Mouse (Mus musculus) spleen, adult 2 months (tissue): ENCODE data around the gene Ly6g6c. TPM values are rescaled to one million over a fixed set of nuclear protein-coding genes. Genes with fewer than 3 reads are reported as not detected.
A peak's percentile ranks its signal among the peaks of the same experiment; 100 is the strongest.

Experiments used
- DNase-seq, 2 experiments: peaks; one replicate each; pipeline versions ENCODE4 v3.0.0 to v3.0.0-alpha.2; 2012 to 2021; ENCODE audit warnings: low spot score in 2 of 2, low read depth in 1 of 2
- H3K27ac ChIP-seq: fragments of 200-500 bp; 2 replicates; pipeline ENCODE4 v1.5.1; 2012; ENCODE audit warnings: low read length, inconsistent platforms; ENCODE audit not compliant: insufficient read depth
- H3K27me3 ChIP-seq: fragments of 200-500 bp; 2 replicates; pipeline ENCODE4 v1.6.1; 2012; ENCODE audit warnings: mild to moderate bottlenecking, moderate library complexity, low read length, inconsistent platforms; ENCODE audit not compliant: control insufficient read depth, insufficient read depth
- H3K36me3 ChIP-seq: fragments of 200-500 bp; 2 replicates; pipeline ENCODE4 v1.6.1; 2012; ENCODE audit warnings: mild to moderate bottlenecking, low read length, inconsistent platforms; ENCODE audit not compliant: control insufficient read depth, insufficient read depth
- H3K4me1 ChIP-seq: fragments of 200-500 bp; 2 replicates; pipeline ENCODE4 v1.6.1; 2011; ENCODE audit warnings: inconsistent platforms; ENCODE audit not compliant: control insufficient read depth, insufficient read depth, insufficient read length
- H3K4me3 ChIP-seq: fragments of 200-500 bp; 2 replicates; pipeline ENCODE4 v1.5.1; 2011; ENCODE audit warnings: mild to moderate bottlenecking, inconsistent platforms; ENCODE audit not compliant: insufficient read depth, insufficient read length; ENCODE audit errors: extremely low read depth
- CTCF ChIP-seq: fragments of 200-500 bp; IDR thresholded peaks from 2 replicates; pipeline ENCODE4 v1.5.1; 2011; ENCODE audit warnings: mild to moderate bottlenecking, inconsistent platforms; ENCODE audit not compliant: insufficient read depth, insufficient read length, insufficient replicate concordance; ENCODE audit errors: extremely low read depth
- POLR2A ChIP-seq: fragments of 200-500 bp; IDR thresholded peaks from 2 replicates; pipeline ENCODE4 v1.6.1; 2011; ENCODE audit warnings: low read depth, low read length, inconsistent platforms
- WGBS: fragments of 180-500 bp; shearing (Covaris S2); methylation state at CpG from one replicate; pipeline ENCODE4 v1.1.7; 2018; 5-methylcytosine and 5-hydroxymethylcytosine counted together
- polyA plus RNA-seq: library from polyadenylated mRNA; depleted of rRNA; stranded (reverse); fragments of >200 nt; gene quantifications from 2 replicates; pipeline ENCODE4 v1.2.3, GENCODE M21; 2012

The Ly6g6c gene
- polyA plus RNA-seq, 1 experiment = 0.47 TPM

DNA sequence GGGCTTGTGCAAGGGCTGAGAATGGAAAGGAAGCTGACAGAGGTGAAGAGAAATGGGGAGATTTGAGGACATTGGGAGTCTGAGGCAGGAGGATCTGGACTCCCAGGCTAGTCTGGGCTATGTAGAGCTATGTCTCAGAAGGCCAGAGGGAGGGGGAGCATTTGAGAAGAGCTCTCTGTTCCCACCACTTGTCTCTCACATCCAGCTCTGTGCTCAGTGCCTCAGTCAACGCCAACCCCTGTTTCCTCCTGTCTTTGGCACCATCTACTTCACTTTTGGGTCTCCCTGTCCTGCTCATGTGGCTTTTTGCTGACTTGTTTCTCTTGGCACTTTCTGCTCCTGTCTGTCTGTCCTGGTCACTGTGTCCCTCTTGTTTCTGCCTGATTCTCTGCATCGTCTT lies 12.1 kb downstream of the Ly6g6c start:
- TF ChIP-seq CTCF (no peak), POLR2A (no peak)
- Histone ChIP-seq H3K27me3 (no peaks in the 10 kb centered on the region), H3K4me3 (no peak overlapping the region; the same call in 1 of the 2 replicates), H3K36me3 (no peaks in the 10 kb centered on the region), H3K4me1 (no peaks in the 10 kb centered on the region; the same call in 1 of the 2 replicates), H3K27ac (no peak overlapping the region)
- DNase-seq = no peak
- WGBS = 11% methylated on average over 2 of the region's 2 CpGs

DNA sequence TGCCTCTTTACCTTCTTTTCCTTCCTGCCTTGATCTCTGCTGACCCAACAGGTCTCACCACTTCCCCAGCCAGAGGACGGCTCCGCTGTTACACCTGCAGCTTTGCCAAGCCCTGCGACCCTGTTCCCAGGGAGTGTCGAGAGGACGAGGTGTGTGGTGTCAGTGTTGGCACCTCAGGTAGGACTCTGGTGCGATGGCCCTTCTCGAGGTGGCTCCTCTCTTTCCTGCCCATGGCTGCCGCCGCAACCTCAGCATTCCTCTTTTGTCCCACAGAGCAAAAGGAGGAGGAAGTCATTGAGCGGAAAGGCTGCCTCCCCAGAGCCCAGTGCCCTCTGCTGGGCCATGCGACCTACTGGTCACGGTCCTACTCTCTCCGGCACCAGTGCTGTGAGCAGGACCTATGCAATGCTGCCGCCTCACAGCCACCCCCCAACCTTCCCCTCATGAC lies 12.6 kb downstream of the Ly6g6c start, which contains the start of gene Ly6g6d:
Gene Ly6g6d, minus strand, starts transcription at position 280 of the 448 bp plus-strand sequence.
- H3K36me3 ChIP-seq = no peaks in the 10 kb centered on the region
- no peak within 1 kb of the TSS for H3K27ac ChIP-seq
- no peaks in the 10 kb centered on the region; the same call in 1 of the 2 replicates for H3K4me1 ChIP-seq
- no peak within 1 kb of the TSS; the same call in 1 of the 2 replicates for H3K4me3 ChIP-seq
- WGBS = 4% methylated on average over 14 of the region's 14 CpGs
- DNase-seq = peak in 1 of 2 experiments; percentile 19
- no peak for TF ChIP-seq POLR2A
- TF ChIP-seq CTCF = peak; percentile 22; the same call in 1 of the 2 replicates
- no peaks in the 10 kb centered on the region for H3K27me3 ChIP-seq

DNA sequence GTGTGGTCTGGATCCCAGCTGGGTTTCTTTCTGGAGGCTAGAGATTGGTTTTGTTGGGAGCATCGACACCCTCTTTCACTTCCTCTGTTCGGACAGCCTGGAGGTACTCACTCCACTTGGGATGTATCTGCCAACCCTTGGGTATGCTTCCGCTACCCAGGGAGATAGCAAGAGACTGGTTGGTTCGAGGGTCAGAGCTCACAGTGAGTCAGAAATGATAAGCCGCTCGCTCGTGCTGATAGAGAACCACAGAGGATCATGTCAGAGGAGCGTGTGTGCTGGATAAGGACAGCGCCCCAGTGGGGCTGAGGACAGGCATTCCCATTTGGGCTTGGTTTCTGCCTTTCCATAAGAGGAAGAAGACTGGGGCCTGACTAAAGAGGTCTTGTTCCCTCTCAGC lies 14.6 kb downstream of the Ly6g6c start:
- H3K27ac ChIP-seq = no peak overlapping the region
- no peak overlapping the region for H3K4me3 ChIP-seq
- TF ChIP-seq POLR2A (no peak), CTCF (no peak)
- 67% methylated on average over 9 of the region's 9 CpGs for WGBS
- H3K36me3 ChIP-seq = no peaks in the 10 kb centered on the region
- no peak for DNase-seq
- H3K27me3 ChIP-seq = no peaks in the 10 kb centered on the region
- H3K4me1 ChIP-seq = no peaks in the 10 kb centered on the region; the same call in 1 of the 2 replicates

DNA sequence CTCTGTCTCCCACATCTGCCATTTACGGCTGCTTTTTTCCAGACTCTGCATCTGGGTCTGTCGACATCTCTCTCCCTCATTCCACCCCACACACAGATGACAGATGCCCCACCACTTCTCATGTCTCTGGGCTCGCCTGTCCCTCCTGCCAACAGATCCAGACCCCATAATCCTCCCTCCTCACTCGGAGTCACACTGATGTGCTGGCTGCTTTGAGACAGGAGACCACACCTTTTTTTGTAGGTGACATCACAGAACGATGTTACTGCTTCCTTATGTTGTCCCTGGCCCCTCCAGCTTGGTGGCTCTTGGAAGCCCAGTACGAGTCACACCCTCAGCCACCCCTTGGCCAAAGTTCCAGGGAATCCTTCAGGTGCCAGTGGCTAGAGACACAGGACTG lies 15.1 kb downstream of the Ly6g6c start:
- no peak overlapping the region for H3K27ac ChIP-seq
- no peaks in the 10 kb centered on the region for H3K36me3 ChIP-seq
- TF ChIP-seq POLR2A (no peak), CTCF (no peak)
- WGBS = 71% methylated on average over 6 of the region's 6 CpGs
- H3K27me3 ChIP-seq = no peaks in the 10 kb centered on the region
- no peak overlapping the region for H3K4me3 ChIP-seq
- no peaks in the 10 kb centered on the region; the same call in 1 of the 2 replicates for H3K4me1 ChIP-seq
- no peak for DNase-seq

DNA sequence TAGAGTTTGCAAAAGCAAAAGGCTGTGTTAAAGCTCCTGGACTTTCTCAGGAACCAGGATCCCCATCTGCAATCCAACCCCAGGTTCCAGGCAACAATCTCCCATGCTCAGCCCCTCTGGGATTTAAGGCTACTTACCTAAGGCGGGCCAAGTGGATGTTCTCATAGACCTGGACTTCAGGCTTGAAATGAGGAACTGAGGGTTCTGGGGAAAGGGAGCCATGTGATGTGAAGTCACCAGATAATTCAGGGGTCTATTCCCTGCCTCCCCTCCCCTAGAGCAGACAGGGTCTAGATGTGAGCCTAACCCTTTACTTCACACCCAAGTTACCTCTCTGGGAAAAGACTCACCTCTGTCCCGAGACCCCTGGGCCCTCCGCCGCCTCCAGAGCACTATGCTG lies 15.5 kb downstream of the Ly6g6c start:
- H3K27ac ChIP-seq = no peak overlapping the region
- TF ChIP-seq CTCF = no peak
- H3K4me3 ChIP-seq = no peak overlapping the region

DNA sequence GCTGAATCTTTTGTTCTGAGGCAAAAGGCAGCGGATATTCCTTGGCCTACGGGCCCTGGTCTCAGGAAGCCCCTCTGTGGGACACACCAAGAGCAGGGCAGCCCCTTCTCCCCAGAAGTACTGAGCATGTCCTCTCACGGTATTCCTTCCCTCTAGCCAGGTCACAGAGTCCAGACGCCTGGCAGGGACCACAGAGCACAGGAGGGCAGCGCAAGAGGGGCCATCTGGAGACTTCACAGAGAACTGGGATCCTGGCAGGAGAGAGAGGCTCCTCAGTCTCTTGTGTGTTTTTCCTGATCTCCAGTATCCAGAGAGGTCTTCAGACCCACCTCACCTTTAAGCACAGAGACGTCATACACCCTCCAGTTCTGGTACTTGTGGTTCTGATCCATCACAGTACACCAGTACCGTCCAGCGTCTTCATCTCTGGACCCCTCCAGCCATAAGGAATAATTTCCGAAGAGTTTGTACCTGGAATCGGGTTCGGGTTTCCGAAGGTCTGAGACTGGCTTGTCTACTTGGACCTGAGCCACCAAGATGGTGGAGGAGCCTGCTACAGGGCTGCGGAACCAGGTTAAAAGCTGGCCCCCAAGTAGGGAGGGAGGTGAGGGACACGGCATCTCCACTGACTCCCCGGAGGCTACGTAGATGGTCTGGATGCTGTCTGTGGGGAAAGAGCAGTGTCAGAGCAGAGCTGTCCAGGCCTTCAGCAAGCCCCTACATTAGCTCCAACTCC lies 17.8 kb downstream of the Ly6g6c start:
- no peaks in the 10 kb centered on the region for H3K4me1 ChIP-seq

More for the DNA sequence above, 15.5 kb downstream of the Ly6g6c start:
- Histone ChIP-seq H3K27me3 (no peaks in the 10 kb centered on the region), H3K4me1 (no peaks in the 10 kb centered on the region; the same call in 1 of the 2 replicates), H3K36me3 (no peaks in the 10 kb centered on the region)
- no peak for DNase-seq
- 89% methylated on average over 4 of the region's 4 CpGs for WGBS

DNA sequence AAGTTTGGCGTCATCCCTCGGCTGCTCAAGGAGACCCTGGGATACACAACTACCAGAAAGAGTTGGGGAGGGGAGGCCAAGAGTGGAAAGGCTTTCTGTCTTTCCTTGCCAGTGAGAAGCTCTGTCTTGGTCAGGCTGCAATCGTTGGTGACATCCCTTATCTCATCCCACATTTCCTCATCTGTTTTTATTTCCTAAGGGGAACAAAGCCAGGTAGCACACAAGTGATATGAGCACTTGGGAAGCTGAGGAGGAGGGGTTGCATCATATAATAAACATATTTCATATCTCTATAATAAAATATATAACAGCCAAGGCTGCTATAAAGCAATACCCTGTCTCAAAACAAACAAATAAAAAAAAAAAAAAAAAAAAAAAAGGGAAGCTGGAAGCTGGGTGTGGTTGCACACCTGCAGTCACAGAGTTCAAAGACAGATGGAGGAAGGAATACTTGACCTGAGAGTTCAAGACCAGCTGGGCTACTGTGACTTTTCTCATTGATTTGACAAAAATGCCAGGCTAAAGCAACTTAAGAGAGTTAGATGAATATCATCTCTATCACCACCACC lies 18.8 kb downstream of the Ly6g6c start:
- H3K27me3 ChIP-seq = no peaks in the 10 kb centered on the region
- H3K36me3 ChIP-seq = no peaks in the 10 kb centered on the region
- 62% methylated on average over 3 of the region's 3 CpGs for WGBS
- H3K27ac ChIP-seq = no peak overlapping the region
- H3K4me1 ChIP-seq = no peaks in the 10 kb centered on the region
- no peak for DNase-seq
- TF ChIP-seq CTCF (no peak), POLR2A (no peak)
- H3K4me3 ChIP-seq = no peak overlapping the region

More for the DNA sequence above, 17.8 kb downstream of the Ly6g6c start:
- H3K4me3 ChIP-seq = no peak overlapping the region
- TF ChIP-seq CTCF (no peak), POLR2A (no peak)
- no peaks in the 10 kb centered on the region for H3K36me3 ChIP-seq
- H3K27ac ChIP-seq = no peak overlapping the region
- 92% methylated on average over 16 of the region's 16 CpGs for WGBS
- H3K27me3 ChIP-seq = no peaks in the 10 kb centered on the region
- DNase-seq = no peak
